Mouse (Mus musculus) stomach, embryonic 16.5 days (tissue): ENCODE data around the gene Brwd1. TPM values are rescaled to one million over a fixed set of nuclear protein-coding genes. Genes with fewer than 3 reads are reported as not detected.
"Not testable (repeated sequence)": the region's sequence is repeated elsewhere in the genome, so short reads cannot be mapped to it uniquely, and the experiment has no call there.

Source experiments
- ATAC-seq: fragments of 200-750 bp; cut with Nextera tagmentation; 2 replicates; pipeline ENCODE4 v1.8.0; 2017; ENCODE audit warnings: moderate number of reproducible peaks, moderate TSS enrichment; ENCODE audit not compliant: insufficient read depth, low FRiP score
- H3K27ac ChIP-seq: fragments of 300-500 bp; sonication (generic); 2 replicates; pipeline ENCODE4 v1.5.1; 2014; ENCODE audit warnings: low read length
- H3K27me3 ChIP-seq: fragments of 300-500 bp; sonication (generic); 2 replicates; pipeline ENCODE4 v1.6.1; 2014; ENCODE audit warnings: low read length, control low read depth, mixed read lengths; ENCODE audit not compliant: control insufficient read depth, insufficient read depth
- H3K36me3 ChIP-seq: fragments of 300-500 bp; sonication (generic); 2 replicates; pipeline ENCODE4 v1.6.1; 2014; ENCODE audit warnings: low read length; ENCODE audit not compliant: control insufficient read depth, insufficient read depth
- H3K4me1 ChIP-seq: fragments of 300-500 bp; sonication (generic); 2 replicates; pipeline ENCODE4 v1.6.1; 2014; ENCODE audit warnings: low read length, control low read depth, mixed read lengths; ENCODE audit not compliant: control insufficient read depth, insufficient read depth
- H3K4me2 ChIP-seq: fragments of 300-500 bp; sonication (generic); 2 replicates; pipeline ENCODE4 v1.6.1; 2014; ENCODE audit warnings: low read depth, low read length, mixed read lengths
- H3K4me3 ChIP-seq: fragments of 300-500 bp; sonication (generic); replicated peaks from 2 replicates; pipeline ENCODE4 v1.5.1; 2014; ENCODE audit warnings: mild to moderate bottlenecking, low read length
- H3K9ac ChIP-seq: fragments of 300-500 bp; sonication (generic); 2 replicates; pipeline ENCODE4 v1.6.1; 2014; ENCODE audit warnings: low read length
- H3K9me3 ChIP-seq: fragments of 300-500 bp; sonication (generic); replicated peaks from 2 replicates; pipeline ENCODE4 v1.6.1; 2016; ENCODE audit warnings: low read length, control low read depth; ENCODE audit not compliant: control insufficient read depth
- WGBS: fragments of 180-500 bp; shearing (Covaris S2); extraction: QIAGEN DNeasy Blood & Tissue Kit; methylation state at CpG from one replicate; pipeline ENCODE4 v1.1.7; 2014; 5-methylcytosine and 5-hydroxymethylcytosine counted together
- polyA plus RNA-seq: library from polyadenylated mRNA; unstranded; fragments of >200 nt; fragmentation: Nextera tagmentation; extraction: Ambion mirVana; gene quantifications from 2 replicates; pipeline ENCODE4 v1.2.1, GENCODE M21; 2015

Brwd1 gene
- polyA plus RNA-seq, 1 experiment from 2014 or later, result 70.0 TPM

DNA sequence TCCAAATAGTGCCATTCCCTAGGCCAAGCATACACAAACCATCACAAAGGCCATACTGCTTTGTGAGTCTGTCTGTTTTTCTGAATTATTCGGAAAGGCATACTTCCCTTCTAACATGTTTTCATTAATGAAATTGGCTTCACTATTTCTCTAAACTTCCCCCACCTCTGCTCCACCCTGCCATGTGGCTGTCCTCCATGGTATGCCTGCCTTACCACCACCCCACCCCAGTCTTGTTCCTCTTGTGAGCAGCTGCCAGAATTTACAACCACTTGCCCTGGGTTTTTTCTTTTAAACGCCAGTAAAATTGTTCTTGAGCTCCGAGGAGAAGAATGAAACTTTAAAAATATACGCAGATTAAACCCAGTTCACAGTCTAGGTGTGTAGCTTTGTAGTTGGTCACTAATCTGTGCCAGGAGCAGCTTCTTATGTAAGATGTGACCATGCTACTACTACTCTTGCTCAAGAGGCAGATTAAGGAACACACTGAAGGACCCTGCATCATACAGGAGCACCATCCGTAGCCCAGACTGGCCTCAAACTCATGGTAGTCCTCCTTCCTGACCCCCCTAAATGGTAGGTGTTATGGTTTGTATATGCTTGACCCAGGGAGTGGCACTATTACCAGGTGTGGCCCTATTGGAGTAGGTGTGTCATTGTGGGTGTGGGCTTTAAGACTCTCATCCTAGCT is 28.5 kb upstream of the Brwd1 start:
- 77% methylated on average over 5 of the region's 5 CpGs for WGBS
- no peak overlapping the region for H3K9ac ChIP-seq
- no peak for ATAC-seq
- no peak overlapping the region for H3K4me3 ChIP-seq
- no peaks in the 10 kb centered on the region for H3K9me3 ChIP-seq
- no peaks in the 10 kb centered on the region for H3K27me3 ChIP-seq
- no peaks in the 10 kb centered on the region for H3K4me1 ChIP-seq
- H3K36me3 ChIP-seq, result no peaks in the 10 kb centered on the region
- no peak overlapping the region for H3K27ac ChIP-seq
- H3K4me2 ChIP-seq, result no peak overlapping the region

- no peaks in the 10 kb centered on the region for H3K9me3 ChIP-seq
- H3K27ac ChIP-seq, result no peak overlapping the region
- WGBS, result 57% methylated on average over 4 of the region's 4 CpGs
- H3K4me3 ChIP-seq, result no peak overlapping the region
- H3K4me1 ChIP-seq, result no peaks in the 10 kb centered on the region
- H3K9ac ChIP-seq, result no peak overlapping the region
- H3K36me3 ChIP-seq, result no peaks in the 10 kb centered on the region
- H3K27me3 ChIP-seq, result no peaks in the 10 kb centered on the region
- ATAC-seq, result no peak
- no peak overlapping the region for H3K4me2 ChIP-seq
Observed at GRCm38 (mm10) chr16:96109673-96110072, 27.3 kb upstream of the Brwd1 start.

GRCm38 (mm10) chr16:96103036-96103435 is 20.7 kb upstream of the Brwd1 start:
- no peaks in the 10 kb centered on the region for H3K9me3 ChIP-seq
- no peak overlapping the region for H3K4me3 ChIP-seq
- no peaks in the 10 kb centered on the region for H3K36me3 ChIP-seq
- ATAC-seq, result no peak
- H3K27me3 ChIP-seq, result no peaks in the 10 kb centered on the region
- H3K9ac ChIP-seq, result no peak overlapping the region
- no peaks in the 10 kb centered on the region for H3K4me1 ChIP-seq
- no peak overlapping the region for H3K27ac ChIP-seq
- WGBS, result 36% methylated on average over 2 of the region's 2 CpGs
- no peak overlapping the region for H3K4me2 ChIP-seq

DNA sequence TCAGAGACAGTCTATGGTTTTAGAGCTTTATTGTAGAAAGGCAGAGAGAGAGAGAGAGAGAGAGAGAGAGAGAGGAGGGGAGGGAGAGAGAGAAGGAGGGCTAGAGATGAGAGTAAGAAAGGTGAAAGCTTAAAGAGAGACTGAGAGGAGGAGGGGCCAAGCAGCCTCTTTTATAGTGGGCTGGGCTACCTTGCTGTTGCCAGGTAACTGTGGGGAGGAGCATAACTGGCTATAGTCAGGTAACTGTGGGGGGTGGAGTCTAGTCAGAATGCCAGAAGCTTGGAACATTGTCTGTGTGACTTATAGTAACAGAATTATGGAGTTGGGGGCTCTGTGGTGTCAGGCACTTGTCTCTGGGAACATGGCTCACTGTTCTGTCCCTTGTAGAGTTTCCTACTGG is 15.5 kb upstream of the Brwd1 start:
- H3K27me3 ChIP-seq, H3K27ac ChIP-seq, H3K9ac ChIP-seq, H3K4me3 ChIP-seq, H3K4me1 ChIP-seq, H3K4me2 ChIP-seq, ATAC-seq, H3K36me3 ChIP-seq, H3K9me3 ChIP-seq: not testable (repeated sequence)

DNA sequence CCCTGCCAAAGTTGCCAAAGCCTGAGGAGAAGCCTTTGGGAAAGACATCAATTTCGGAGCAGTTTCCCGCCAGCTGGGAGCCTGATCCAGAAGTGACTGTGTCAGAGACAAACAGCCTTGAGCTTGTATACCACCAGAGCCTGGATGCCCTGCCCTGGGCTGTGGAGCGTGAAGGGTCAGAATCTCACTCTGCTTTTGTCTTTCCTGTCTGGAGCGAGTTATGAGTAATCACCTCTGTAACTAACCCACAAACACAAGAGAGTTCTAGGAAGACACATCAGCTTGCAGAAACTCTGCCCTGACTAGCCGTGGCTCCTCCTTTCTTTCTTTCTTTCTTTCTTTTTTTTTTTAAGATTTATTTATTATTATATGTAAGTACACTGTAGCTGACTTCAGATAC is 13.6 kb upstream of the Brwd1 start:
- no peaks in the 10 kb centered on the region for H3K36me3 ChIP-seq
- H3K27me3 ChIP-seq, result no peaks in the 10 kb centered on the region
- H3K9me3 ChIP-seq, result no peaks in the 10 kb centered on the region
- H3K4me3 ChIP-seq, result no peak overlapping the region
- no peak for ATAC-seq
- H3K4me1 ChIP-seq, result no peaks in the 10 kb centered on the region
- no peak overlapping the region for H3K4me2 ChIP-seq
- H3K27ac ChIP-seq, result no peak overlapping the region
- H3K9ac ChIP-seq, result no peak overlapping the region
- WGBS, result 79% methylated on average over 5 of the region's 5 CpGs

GRCm38 (mm10) chr16:96091515-96092504 is 9.5 kb upstream of the Brwd1 start:
- ATAC-seq, result no peak
- no peak overlapping the region; the same call in 1 of the 2 replicates for H3K9ac ChIP-seq
- H3K4me2 ChIP-seq, result no peak overlapping the region
- H3K4me1 ChIP-seq, result no peaks in the 10 kb centered on the region
- H3K9me3 ChIP-seq, result no peaks in the 10 kb centered on the region
- peak overlapping the region; percentile 7; the same call in 1 of the 2 replicates for H3K27ac ChIP-seq
- no peak overlapping the region for H3K4me3 ChIP-seq
- no peaks in the 10 kb centered on the region for H3K27me3 ChIP-seq
- H3K36me3 ChIP-seq, result no peaks in the 10 kb centered on the region
- 54% methylated on average over 9 of the region's 9 CpGs for WGBS

DNA sequence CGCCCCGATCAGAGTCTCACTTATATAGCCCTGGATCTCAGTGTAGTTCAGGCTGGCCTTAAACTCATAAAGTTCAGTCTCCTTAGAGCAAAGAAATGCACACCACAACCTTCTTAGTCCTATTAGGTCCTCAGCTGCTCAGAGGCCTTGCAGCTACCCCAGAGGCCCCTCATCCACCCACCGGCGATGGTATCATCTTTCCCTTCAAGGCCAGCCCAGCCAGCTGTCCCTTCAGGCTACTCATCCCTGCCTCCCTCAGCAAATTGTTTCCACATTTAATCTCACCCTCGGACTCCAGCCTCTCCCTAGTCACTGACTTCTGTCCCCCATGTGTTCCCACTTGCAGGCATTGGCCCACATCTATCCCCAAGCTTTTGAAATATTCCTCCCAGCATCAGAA is 5.8 kb upstream of the Brwd1 start:
- Histone ChIP-seq H3K4me1 (peaks cover 4% of the 10 kb centered on the region; the same call in 1 of the 2 replicates), H3K27me3 (no peaks in the 10 kb centered on the region), H3K36me3 (no peaks in the 10 kb centered on the region), H3K4me3 (no peak overlapping the region), H3K4me2 (no peak overlapping the region), H3K27ac (no peak overlapping the region), H3K9me3 (no peaks in the 10 kb centered on the region), H3K9ac (no peak overlapping the region)
- WGBS, result 58% methylated on average over 5 of the region's 5 CpGs
- no peak for ATAC-seq

DNA sequence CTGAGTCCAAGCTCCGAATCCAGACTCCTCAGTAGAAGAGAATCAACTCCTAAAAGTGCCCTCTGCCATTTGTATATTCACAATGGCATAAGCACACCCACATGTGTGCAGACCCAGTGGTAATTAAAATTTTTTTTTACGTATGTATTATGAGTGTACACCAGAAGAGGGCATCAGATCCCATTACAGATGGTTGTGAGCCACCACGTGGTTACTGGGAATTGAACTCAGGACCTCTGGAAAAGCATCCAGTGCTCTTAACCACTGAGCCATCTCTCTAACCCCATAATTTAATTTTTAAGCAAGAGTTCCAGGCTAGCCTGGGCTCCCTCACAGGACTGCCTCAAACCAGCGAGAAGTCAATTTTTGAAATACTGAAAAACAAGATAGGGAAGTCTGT is 5.1 kb upstream of the Brwd1 start:
- WGBS, result 71% methylated on average over 4 of the region's 4 CpGs
- no peak for ATAC-seq

GRCm38 (mm10) chr16:96087001-96087400 is 4.7 kb upstream of the Brwd1 start:
- 64% methylated on average over 12 of the region's 12 CpGs for WGBS
- Histone ChIP-seq H3K36me3 (no peaks in the 10 kb centered on the region), H3K4me3 (no peak overlapping the region), H3K27me3 (no peaks in the 10 kb centered on the region), H3K27ac (no peak overlapping the region), H3K4me1 (peaks cover 4% of the 10 kb centered on the region; the same call in 1 of the 2 replicates), H3K9ac (no peak overlapping the region), H3K4me2 (no peak overlapping the region), H3K9me3 (no peaks in the 10 kb centered on the region)
- no peak for ATAC-seq

More for the DNA sequence above, 5.1 kb upstream of the Brwd1 start:
- Histone ChIP-seq H3K36me3 (no peaks in the 10 kb centered on the region), H3K27me3 (no peaks in the 10 kb centered on the region), H3K9ac (no peak overlapping the region), H3K4me1 (peaks cover 4% of the 10 kb centered on the region; the same call in 1 of the 2 replicates), H3K4me3 (no peak overlapping the region), H3K27ac (no peak overlapping the region), H3K9me3 (no peaks in the 10 kb centered on the region), H3K4me2 (no peak overlapping the region)
